Mouse (Mus musculus): ENCODE results near the gene Atp8a2. TPM values are rescaled to one million over a fixed set of nuclear protein-coding genes. Genes with fewer than 3 reads are reported as not detected.

The Atp8a2 gene
- total RNA-seq, 1 experiment = 0.62 TPM

GRCm38 (mm10) chr14:59806910-59807309 lies 390.1 kb downstream of the Atp8a2 start:
- Histone ChIP-seq H3K4me3 (ENCODE audit: insufficient read depth in 1 of 2, low read depth in 1 of 2, low read length in 2 of 2, poor library complexity in 1 of 2, severe bottlenecking in 1 of 2) (peak overlapping the region in 1 of 2 experiments; percentile 16; a peak in 2 of 4 replicates), H3K9ac (ENCODE audit: insufficient read depth, low read depth, low read length, poor library complexity, severe bottlenecking) (no peak overlapping the region), H3K36me3 (ENCODE audit: control insufficient read depth, insufficient read depth, low read length, poor library complexity, severe bottlenecking) (no peaks in the 10 kb centered on the region), H3K9me3 (ENCODE audit: control insufficient read depth, insufficient read depth, low read depth, low read length) (no peaks in the 10 kb centered on the region), H3K4me1 (ENCODE audit: control insufficient read depth in 2 of 2, insufficient read depth in 2 of 2, low read length in 2 of 2, poor library complexity in 1 of 2) (peaks cover 14 to 16% of the 10 kb centered on the region in 2 experiments), H3K27ac (ENCODE audit: insufficient read depth, low read depth, low read length, poor library complexity, severe bottlenecking) (no peak overlapping the region)
- no peak for DNase-seq (ENCODE audit: low read depth, low spot score)
- in situ Hi-C loops (cut with MboI; ENCODE audit: low sequenced_read_pairs in 2 of 2, unreplicated experiment in 2 of 2) = no loop called here
- TF ChIP-seq MAFK (IDR thresholded peaks at IDR 0.05; ENCODE audit: insufficient read depth, low read depth, low read length) (no peak), CHD2 (IDR thresholded peaks at IDR 0.05; ENCODE audit: low read depth, low read length) (no peak), ZC3H11A (IDR thresholded peaks at IDR 0.05; ENCODE audit: borderline replicate concordance, low read depth, low read length) (no peak), ZNF384 (IDR thresholded peaks at IDR 0.05; ENCODE audit: low read depth, low read length) (no peak), HCFC1 (IDR thresholded peaks at IDR 0.05; ENCODE audit: borderline replicate concordance, insufficient read depth, low read length) (no peak)

DNA sequence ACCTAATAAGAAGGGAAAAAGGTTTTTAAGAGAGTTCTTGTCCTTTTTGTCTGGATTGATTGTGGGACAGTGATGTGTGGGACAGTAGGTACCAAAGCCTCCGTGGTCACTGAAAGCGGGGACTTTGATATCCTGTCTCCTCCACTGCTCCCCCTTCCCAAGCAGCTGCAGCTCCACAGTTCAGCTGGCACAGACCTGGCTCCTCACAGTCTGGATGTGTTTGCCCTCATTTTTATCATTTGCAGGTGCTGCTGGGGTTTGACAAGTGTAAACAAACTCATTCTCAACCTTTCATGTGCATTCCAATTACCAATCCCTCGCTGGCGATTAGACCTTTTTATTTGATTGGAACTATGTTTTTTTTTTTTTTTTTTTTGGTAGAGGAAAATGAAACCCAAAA lies 390.8 kb downstream of the Atp8a2 start:
- no peak overlapping the region for H3K9ac ChIP-seq (ENCODE audit: insufficient read depth, low read depth, low read length, poor library complexity, severe bottlenecking)
- H3K27ac ChIP-seq (ENCODE audit: insufficient read depth, low read depth, low read length, poor library complexity, severe bottlenecking) = no peak overlapping the region
- no peak overlapping the region for H3K4me3 ChIP-seq (ENCODE audit: insufficient read depth in 1 of 2, low read depth in 1 of 2, low read length in 2 of 2, poor library complexity in 1 of 2, severe bottlenecking in 1 of 2)
- TF ChIP-seq ZC3H11A (IDR thresholded peaks at IDR 0.05; ENCODE audit: borderline replicate concordance, low read depth, low read length) (no peak), MAFK (IDR thresholded peaks at IDR 0.05; ENCODE audit: insufficient read depth, low read depth, low read length) (no peak), ZNF384 (IDR thresholded peaks at IDR 0.05; ENCODE audit: low read depth, low read length) (no peak), HCFC1 (IDR thresholded peaks at IDR 0.05; ENCODE audit: borderline replicate concordance, insufficient read depth, low read length) (no peak), CHD2 (IDR thresholded peaks at IDR 0.05; ENCODE audit: low read depth, low read length) (no peak)
- no peak for DNase-seq (ENCODE audit: low read depth, low spot score)
- peaks cover 14 to 16% of the 10 kb centered on the region in 2 experiments for H3K4me1 ChIP-seq (ENCODE audit: control insufficient read depth in 2 of 2, insufficient read depth in 2 of 2, low read length in 2 of 2, poor library complexity in 1 of 2)
- no peaks in the 10 kb centered on the region for H3K36me3 ChIP-seq (ENCODE audit: control insufficient read depth, insufficient read depth, low read length, poor library complexity, severe bottlenecking)
- in situ Hi-C loops (cut with MboI; ENCODE audit: low sequenced_read_pairs in 2 of 2, unreplicated experiment in 2 of 2) = no loop called here
- H3K9me3 ChIP-seq (ENCODE audit: control insufficient read depth, insufficient read depth, low read depth, low read length) = no peaks in the 10 kb centered on the region

- H3K4me1 ChIP-seq (ENCODE audit: control insufficient read depth in 2 of 2, insufficient read depth in 2 of 2, low read length in 2 of 2, poor library complexity in 1 of 2) = peaks cover 14 to 16% of the 10 kb centered on the region in 2 experiments
- H3K9me3 ChIP-seq (ENCODE audit: control insufficient read depth, insufficient read depth, low read depth, low read length) = no peaks in the 10 kb centered on the region
Measured at GRCm38 (mm10) chr14:59805683-59806082, 391.3 kb downstream of the Atp8a2 start.

DNA sequence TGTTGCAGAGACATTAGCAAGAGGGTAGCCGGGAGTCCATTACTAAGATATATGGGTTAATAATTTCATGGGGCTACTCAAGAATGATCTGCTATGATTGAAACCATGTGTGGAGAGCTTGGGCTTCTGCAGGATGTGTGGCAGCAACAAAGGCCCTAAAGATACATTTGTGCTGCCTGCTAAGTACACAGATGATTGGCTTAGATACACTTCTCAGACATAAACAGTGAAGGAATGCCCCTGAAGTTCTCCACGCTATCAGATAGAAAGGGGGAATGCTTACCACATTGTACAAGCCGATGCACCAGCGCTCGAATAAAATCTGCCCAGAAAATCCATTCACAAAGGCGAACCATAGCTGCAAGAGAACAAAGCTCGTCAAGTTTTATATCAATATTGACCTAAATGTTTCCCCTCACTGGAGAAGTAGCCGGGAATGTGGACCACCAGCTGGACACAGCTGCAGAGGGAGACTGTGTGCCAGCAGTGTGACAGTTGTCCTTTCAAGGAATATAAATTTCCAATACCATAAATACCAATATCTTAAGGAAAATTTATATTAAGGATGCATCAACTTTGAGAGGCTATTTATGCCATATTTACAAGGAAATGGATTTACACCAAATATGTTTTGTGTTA lies 394.9 kb downstream of the Atp8a2 start:
- Histone ChIP-seq H3K27ac (ENCODE audit: insufficient read depth, low read depth, low read length, poor library complexity, severe bottlenecking) (no peak overlapping the region), H3K4me1 (ENCODE audit: control insufficient read depth in 2 of 2, insufficient read depth in 2 of 2, low read length in 2 of 2, poor library complexity in 1 of 2) (peaks cover 8% of the 10 kb centered on the region in 2 experiments), H3K9me3 (ENCODE audit: control insufficient read depth, insufficient read depth, low read depth, low read length) (no peaks in the 10 kb centered on the region), H3K36me3 (ENCODE audit: control insufficient read depth, insufficient read depth, low read length, poor library complexity, severe bottlenecking) (no peaks in the 10 kb centered on the region), H3K4me3 (ENCODE audit: insufficient read depth in 1 of 2, low read depth in 1 of 2, low read length in 2 of 2, poor library complexity in 1 of 2, severe bottlenecking in 1 of 2) (no peak overlapping the region), H3K9ac (ENCODE audit: insufficient read depth, low read depth, low read length, poor library complexity, severe bottlenecking) (no peak overlapping the region)
- no peak for DNase-seq (ENCODE audit: low read depth, low spot score)
- no peak for TF ChIP-seq CHD2 (IDR thresholded peaks at IDR 0.05; ENCODE audit: low read depth, low read length)
- TF ChIP-seq MAFK (IDR thresholded peaks at IDR 0.05; ENCODE audit: insufficient read depth, low read depth, low read length) = no peak
- TF ChIP-seq HCFC1 (IDR thresholded peaks at IDR 0.05; ENCODE audit: borderline replicate concordance, insufficient read depth, low read length) = no peak
- no peak for TF ChIP-seq ZC3H11A (IDR thresholded peaks at IDR 0.05; ENCODE audit: borderline replicate concordance, low read depth, low read length)
- TF ChIP-seq ZNF384 (IDR thresholded peaks at IDR 0.05; ENCODE audit: low read depth, low read length) = no peak
- in situ Hi-C loops (cut with MboI; ENCODE audit: low sequenced_read_pairs in 2 of 2, unreplicated experiment in 2 of 2) = no loop called here

More at GRCm38 (mm10) chr14:59805683-59806082, 391.3 kb downstream of the Atp8a2 start:
- Histone ChIP-seq H3K4me3 (ENCODE audit: insufficient read depth in 1 of 2, low read depth in 1 of 2, low read length in 2 of 2, poor library complexity in 1 of 2, severe bottlenecking in 1 of 2) (no peak overlapping the region), H3K36me3 (ENCODE audit: control insufficient read depth, insufficient read depth, low read length, poor library complexity, severe bottlenecking) (no peaks in the 10 kb centered on the region), H3K27ac (ENCODE audit: insufficient read depth, low read depth, low read length, poor library complexity, severe bottlenecking) (no peak overlapping the region), H3K9ac (ENCODE audit: insufficient read depth, low read depth, low read length, poor library complexity, severe bottlenecking) (no peak overlapping the region)
- in situ Hi-C loops (cut with MboI; ENCODE audit: low sequenced_read_pairs in 2 of 2, unreplicated experiment in 2 of 2) = no loop called here
- no peak for DNase-seq (ENCODE audit: low read depth, low spot score)
- TF ChIP-seq MAFK (IDR thresholded peaks at IDR 0.05; ENCODE audit: insufficient read depth, low read depth, low read length) = no peak
- no peak for TF ChIP-seq CHD2 (IDR thresholded peaks at IDR 0.05; ENCODE audit: low read depth, low read length)
- TF ChIP-seq ZC3H11A (IDR thresholded peaks at IDR 0.05; ENCODE audit: borderline replicate concordance, low read depth, low read length) = no peak
- no peak for TF ChIP-seq HCFC1 (IDR thresholded peaks at IDR 0.05; ENCODE audit: borderline replicate concordance, insufficient read depth, low read length)
- no peak for TF ChIP-seq ZNF384 (IDR thresholded peaks at IDR 0.05; ENCODE audit: low read depth, low read length)
